Mouse (Mus musculus): ENCODE measurements around the gene Stk11ip. TPM values are rescaled to one million over a fixed set of nuclear protein-coding genes. Genes with fewer than 3 reads are reported as not detected.

The Stk11ip gene
- total and polyA plus RNA-seq, 2 experiments from 2014 or later = 8.3 to 18.4 TPM

GRCm38 (mm10) chr1:75478916-75479634 lies 42.3 kb upstream of the Stk11ip start, which contains the start of the genes Chpf and Tmem198:
Gene Chpf (minus strand): TSS chr1:75479307.
Gene Tmem198 (plus strand): TSS chr1:75479532.
- Histone ChIP-seq H3K27ac (ENCODE audit: low read depth) (peak within 1 kb of the TSS; percentile 85), H3K4me3 (ENCODE audit: low read depth, low read length) (peak within 1 kb of the TSS; percentile 76), H3K9me3 (replicated peaks; ENCODE audit: control insufficient read depth, low read length) (no peaks in the 10 kb centered on the region), H3K27me3 (ENCODE audit: control insufficient read depth, insufficient read depth, low read length) (peaks cover 59% of the 10 kb centered on the region), H3K9ac (replicated peaks; ENCODE audit: low read depth, low read length) (peak within 1 kb of the TSS; percentile 67), H3K4me2 (ENCODE audit: low read depth, low read length) (peak within 1 kb of the TSS; percentile 93), H3K4me1 (ENCODE audit: control insufficient read depth, insufficient read depth) (peaks cover 7% of the 10 kb centered on the region; the same call in 1 of the 2 replicates), H3K36me3 (replicated peaks; ENCODE audit: control insufficient read depth, insufficient read depth, low read length) (peaks cover 18% of the 10 kb centered on the region)
- WGBS = under 1% methylated on average over 54 of the region's 76 CpGs
- DNase-seq (ENCODE audit: low spot score) = peak; percentile 92
- peak; percentile 89 for ATAC-seq (ENCODE audit: insufficient read depth, low read depth)
- TF ChIP-seq EP300 (IDR thresholded peaks at IDR 0.05; ENCODE audit: low read depth) = peak; percentile 60; the same call in 1 of the 2 replicates
- TF ChIP-seq CTCF (IDR thresholded peaks at IDR 0.05; ENCODE audit: low read depth) = no peak

- H3K27me3 ChIP-seq (ENCODE audit: control insufficient read depth, insufficient read depth, low read length) = peaks cover 58% of the 10 kb centered on the region
- peaks cover 14% of the 10 kb centered on the region for H3K36me3 ChIP-seq (replicated peaks; ENCODE audit: control insufficient read depth, insufficient read depth, low read length)
- no peaks in the 10 kb centered on the region for H3K9me3 ChIP-seq (replicated peaks; ENCODE audit: control insufficient read depth, low read length)
- peak overlapping the region; percentile 76 for H3K4me3 ChIP-seq (ENCODE audit: low read depth, low read length)
- H3K4me2 ChIP-seq (ENCODE audit: low read depth, low read length) = peak overlapping the region; percentile 93
- no peak overlapping the region for H3K9ac ChIP-seq (replicated peaks; ENCODE audit: low read depth, low read length)
- peaks cover 7% of the 10 kb centered on the region; the same call in 1 of the 2 replicates for H3K4me1 ChIP-seq (ENCODE audit: control insufficient read depth, insufficient read depth)
- H3K27ac ChIP-seq (ENCODE audit: low read depth) = no peak overlapping the region
- DNase-seq (ENCODE audit: low spot score) (no peak), ATAC-seq (ENCODE audit: insufficient read depth, low read depth) (no peak)
- WGBS = 3% methylated on average over 14 of the region's 24 CpGs
- TF ChIP-seq CTCF (IDR thresholded peaks at IDR 0.05; ENCODE audit: low read depth) (no peak), EP300 (IDR thresholded peaks at IDR 0.05; ENCODE audit: low read depth) (no peak)
These were observed 41.7 kb upstream of the Stk11ip start for GRCm38 (mm10) chr1:75479635-75479989.

- no peak for ATAC-seq (ENCODE audit: insufficient read depth, low read depth)
- Histone ChIP-seq H3K27me3 (ENCODE audit: control insufficient read depth, insufficient read depth, low read length) (peaks cover 57% of the 10 kb centered on the region), H3K4me2 (ENCODE audit: low read depth, low read length) (peak overlapping the region; percentile 93), H3K27ac (ENCODE audit: low read depth) (no peak overlapping the region), H3K9me3 (replicated peaks; ENCODE audit: control insufficient read depth, low read length) (no peaks in the 10 kb centered on the region), H3K9ac (replicated peaks; ENCODE audit: low read depth, low read length) (no peak overlapping the region), H3K4me3 (ENCODE audit: low read depth, low read length) (peak overlapping the region; percentile 76), H3K36me3 (replicated peaks; ENCODE audit: control insufficient read depth, insufficient read depth, low read length) (peaks cover 10% of the 10 kb centered on the region), H3K4me1 (ENCODE audit: control insufficient read depth, insufficient read depth) (peaks cover 7% of the 10 kb centered on the region; the same call in 1 of the 2 replicates)
- WGBS = 24% methylated on average over 13 of the region's 13 CpGs
- DNase-seq (ENCODE audit: low spot score) = no peak
- TF ChIP-seq EP300 (IDR thresholded peaks at IDR 0.05; ENCODE audit: low read depth) (no peak), CTCF (IDR thresholded peaks at IDR 0.05; ENCODE audit: low read depth) (no peak)
These were observed 41.3 kb upstream of the Stk11ip start for GRCm38 (mm10) chr1:75480036-75480435.

GRCm38 (mm10) chr1:75480735-75481134 lies 40.6 kb upstream of the Stk11ip start:
- Histone ChIP-seq H3K4me1 (ENCODE audit: control insufficient read depth, insufficient read depth) (peaks cover 7% of the 10 kb centered on the region; the same call in 1 of the 2 replicates), H3K9me3 (replicated peaks; ENCODE audit: control insufficient read depth, low read length) (no peaks in the 10 kb centered on the region), H3K27ac (ENCODE audit: low read depth) (no peak overlapping the region), H3K27me3 (ENCODE audit: control insufficient read depth, insufficient read depth, low read length) (peaks cover 54% of the 10 kb centered on the region), H3K9ac (replicated peaks; ENCODE audit: low read depth, low read length) (no peak overlapping the region), H3K4me3 (ENCODE audit: low read depth, low read length) (no peak overlapping the region), H3K4me2 (ENCODE audit: low read depth, low read length) (no peak overlapping the region), H3K36me3 (replicated peaks; ENCODE audit: control insufficient read depth, insufficient read depth, low read length) (peaks cover 7% of the 10 kb centered on the region)
- TF ChIP-seq CTCF (IDR thresholded peaks at IDR 0.05; ENCODE audit: low read depth) (no peak), EP300 (IDR thresholded peaks at IDR 0.05; ENCODE audit: low read depth) (no peak)
- no peak for DNase-seq (ENCODE audit: low spot score)
- 78% methylated on average over 7 of the region's 7 CpGs for WGBS
- ATAC-seq (ENCODE audit: insufficient read depth, low read depth) = no peak

- Histone ChIP-seq H3K27ac (ENCODE audit: low read depth) (no peak overlapping the region), H3K36me3 (replicated peaks; ENCODE audit: control insufficient read depth, insufficient read depth, low read length) (peaks cover 48% of the 10 kb centered on the region), H3K4me3 (ENCODE audit: low read depth, low read length) (no peak overlapping the region), H3K9me3 (replicated peaks; ENCODE audit: control insufficient read depth, low read length) (no peaks in the 10 kb centered on the region), H3K9ac (replicated peaks; ENCODE audit: low read depth, low read length) (no peak overlapping the region), H3K4me2 (ENCODE audit: low read depth, low read length) (no peak overlapping the region), H3K27me3 (ENCODE audit: control insufficient read depth, insufficient read depth, low read length) (peaks cover 52% of the 10 kb centered on the region), H3K4me1 (ENCODE audit: control insufficient read depth, insufficient read depth) (0 out of 2 replicates have a peak, but pooled peaks cover 6% of the 10 kb centered on the region)
- ATAC-seq (ENCODE audit: insufficient read depth, low read depth) (no peak), DNase-seq (ENCODE audit: low spot score) (no peak)
- WGBS = 41% methylated on average over 24 of the region's 24 CpGs
- TF ChIP-seq CTCF (IDR thresholded peaks at IDR 0.05; ENCODE audit: low read depth) = no peak
- TF ChIP-seq EP300 (IDR thresholded peaks at IDR 0.05; ENCODE audit: low read depth) = no peak
These were observed 34.8 kb upstream of the Stk11ip start for GRCm38 (mm10) chr1:75486561-75486960.

All from heart, postnatal 0 days (tissue).